Mouse (Mus musculus) erythroblast, embryonic 14.5 days (primary cell): ENCODE data around the gene Pycr2. TPM values are rescaled to one million over a fixed set of nuclear protein-coding genes. Genes with fewer than 3 reads are reported as not detected.
"Not testable (repeated sequence)": the region's sequence is repeated elsewhere in the genome, so short reads cannot be mapped to it uniquely, and the experiment has no call there.

Experiments
- H3K27me3 ChIP-seq: 2 replicates; pipeline ENCODE4 v1.6.1; 2012; ENCODE audit warnings: inconsistent platforms; ENCODE audit not compliant: control insufficient read depth
- H3K36me3 ChIP-seq: 2 replicates; pipeline ENCODE4 v1.6.1; 2012; ENCODE audit warnings: mild to moderate bottlenecking, inconsistent platforms; ENCODE audit not compliant: control insufficient read depth
- H3K4me1 ChIP-seq: 2 replicates; pipeline ENCODE4 v1.6.1; 2012; ENCODE audit warnings: inconsistent platforms; ENCODE audit not compliant: control insufficient read depth
- H3K4me3 ChIP-seq: replicated peaks from 2 replicates; pipeline ENCODE3; 2012; ENCODE audit warnings: moderate library complexity, mild to moderate bottlenecking, inconsistent platforms
- H3K9me3 ChIP-seq: 2 replicates; pipeline ENCODE4 v1.6.1; 2012; ENCODE audit warnings: low read length, inconsistent platforms, mixed read lengths; ENCODE audit not compliant: control insufficient read depth
- GATA1 ChIP-seq: IDR thresholded peaks from 2 replicates; pipeline ENCODE4 v1.6.1; 2012; ENCODE audit warnings: low read length, inconsistent platforms, mixed read lengths
- TAL1 ChIP-seq: IDR thresholded peaks from 3 replicates; pipeline ENCODE4 v1.6.1; 2012; ENCODE audit warnings: low read length, inconsistent platforms, mixed read lengths
- polyA plus RNA-seq: library from polyadenylated mRNA; stranded (reverse); fragments of >175 nt; gene quantifications from 2 replicates; pipeline ENCODE4 v1.2.3, GENCODE M21; 2012

The Pycr2 gene
- polyA plus RNA-seq, 1 experiment, result 34.7 TPM

DNA sequence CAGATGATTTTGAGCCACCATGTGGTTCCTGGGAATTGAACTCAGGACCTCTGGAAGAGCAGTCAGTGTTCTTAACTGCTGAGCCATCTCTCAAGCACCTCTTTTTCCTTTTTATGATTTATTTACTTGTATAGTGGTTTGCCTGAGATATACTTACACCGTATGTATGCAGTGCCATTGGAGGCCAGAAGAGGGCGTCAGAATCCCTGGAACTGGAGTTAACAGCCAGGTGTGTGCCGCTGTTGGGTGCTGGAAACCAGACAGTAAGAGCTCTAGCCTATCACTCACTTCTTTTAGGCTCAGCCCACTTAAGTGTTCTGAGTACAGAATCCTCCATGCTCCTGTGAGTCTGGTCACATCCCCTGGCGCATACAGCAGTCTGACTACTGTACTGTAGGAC, 26.6 kb upstream of the Pycr2 start:
- Histone ChIP-seq H3K4me3 (no peak overlapping the region), H3K27me3 (peaks cover 18% of the 10 kb centered on the region), H3K36me3 (no peaks in the 10 kb centered on the region), H3K4me1 (peaks cover 8% of the 10 kb centered on the region), H3K9me3 (no peaks in the 10 kb centered on the region)
- no peak for TF ChIP-seq TAL1
- no peak for TF ChIP-seq GATA1

DNA sequence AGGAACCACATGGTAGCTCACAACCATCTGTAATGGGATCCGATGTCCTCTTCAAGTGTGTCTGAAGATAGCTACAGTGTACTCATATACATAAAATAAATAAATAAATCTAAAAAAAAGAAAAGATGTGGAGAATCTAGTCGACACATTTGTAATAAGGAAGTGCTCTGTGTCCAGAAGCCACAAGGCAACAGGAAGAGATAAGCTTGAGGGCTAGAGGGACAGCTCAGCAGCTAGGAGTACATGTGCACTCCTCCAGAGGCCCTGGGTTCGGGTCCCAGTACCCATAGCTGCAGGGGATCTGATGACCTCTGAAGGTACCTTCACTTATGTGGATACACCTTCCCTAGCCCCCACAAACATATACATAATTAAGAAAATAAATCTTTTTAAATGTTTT, 22.3 kb upstream of the Pycr2 start:
- Histone ChIP-seq H3K4me3 (no peak overlapping the region), H3K27me3 (peaks cover 29% of the 10 kb centered on the region), H3K36me3 (no peaks in the 10 kb centered on the region), H3K4me1 (no peaks in the 10 kb centered on the region), H3K9me3 (no peaks in the 10 kb centered on the region)
- TF ChIP-seq GATA1 (no peak), TAL1 (no peak)

DNA sequence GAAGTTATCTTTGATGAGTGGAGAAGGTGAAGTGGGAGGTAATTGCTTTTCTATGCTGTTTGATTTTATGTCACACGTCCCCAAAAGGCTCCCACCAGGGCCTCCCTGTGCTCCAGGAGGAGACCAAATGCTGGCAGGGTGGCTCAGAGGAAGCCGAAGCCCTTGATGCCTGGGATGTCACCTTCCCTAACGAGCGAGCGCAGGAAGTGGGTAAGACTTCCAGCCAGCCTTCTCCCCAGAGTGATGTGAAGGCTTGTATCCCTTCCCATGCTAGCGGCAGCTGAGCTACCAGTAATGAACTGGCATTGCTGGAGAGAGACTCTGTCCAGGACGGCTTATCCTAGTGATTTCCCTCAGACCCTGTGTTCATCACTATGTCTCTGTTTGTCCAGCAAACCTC, 20.4 kb upstream of the Pycr2 start:
- H3K4me3 ChIP-seq, result no peak overlapping the region
- no peak for TF ChIP-seq TAL1
- no peak for TF ChIP-seq GATA1
- no peaks in the 10 kb centered on the region for H3K9me3 ChIP-seq
- H3K4me1 ChIP-seq, result peaks cover 3% of the 10 kb centered on the region
- no peaks in the 10 kb centered on the region for H3K36me3 ChIP-seq
- peaks cover 39% of the 10 kb centered on the region for H3K27me3 ChIP-seq

DNA sequence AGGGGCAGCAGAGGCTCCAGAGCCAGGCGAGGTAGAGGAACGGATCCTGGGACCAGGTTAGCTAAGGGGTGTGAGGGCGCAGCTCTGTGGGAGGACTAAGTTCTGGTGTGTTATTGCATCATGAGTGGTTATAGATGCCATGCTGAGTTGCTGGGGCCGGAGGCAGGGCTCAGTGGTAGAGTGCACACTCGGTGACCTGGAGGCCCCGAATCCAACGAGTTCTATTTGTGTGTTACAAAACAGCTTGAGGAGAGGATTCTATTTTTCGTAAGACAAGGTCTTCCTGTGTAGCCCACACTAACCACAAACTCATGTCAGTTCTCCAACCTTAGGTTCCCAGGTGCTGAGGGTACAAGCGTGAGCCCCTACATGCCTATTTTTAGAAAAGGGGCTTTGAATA, 19.6 kb upstream of the Pycr2 start:
- peaks cover 3% of the 10 kb centered on the region for H3K4me1 ChIP-seq
- no peak for TF ChIP-seq GATA1
- TF ChIP-seq TAL1, result no peak
- no peak overlapping the region for H3K4me3 ChIP-seq
- peaks cover 41% of the 10 kb centered on the region for H3K27me3 ChIP-seq
- H3K9me3 ChIP-seq, result no peaks in the 10 kb centered on the region
- H3K36me3 ChIP-seq, result no peaks in the 10 kb centered on the region

DNA sequence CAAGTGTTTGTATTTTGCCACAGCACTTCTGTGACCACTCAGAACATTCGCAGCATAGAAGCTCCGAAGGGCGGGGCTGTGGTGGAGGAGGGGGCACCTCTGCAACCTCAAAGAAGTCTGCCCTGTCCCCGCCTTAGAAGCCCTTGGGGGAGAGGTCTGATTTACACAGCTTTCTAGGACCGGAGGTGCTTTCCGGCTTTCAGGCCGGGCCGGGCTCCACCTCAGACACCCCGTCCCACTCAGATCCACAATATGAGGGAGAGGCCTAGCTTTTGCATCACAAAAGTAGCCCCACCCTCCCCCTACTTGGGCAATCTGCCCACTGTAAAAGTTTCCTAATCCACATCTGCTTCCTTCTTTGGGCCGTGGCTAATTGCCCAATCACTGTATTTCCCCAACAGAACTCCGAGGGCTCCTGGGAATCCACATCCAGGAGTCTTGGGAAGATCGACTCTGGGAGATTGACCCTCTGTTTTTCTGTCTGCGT, 15.5 kb upstream of the Pycr2 start:
- no peak overlapping the region for H3K4me3 ChIP-seq
- H3K36me3 ChIP-seq, result no peaks in the 10 kb centered on the region
- no peaks in the 10 kb centered on the region for H3K9me3 ChIP-seq
- peaks cover 54% of the 10 kb centered on the region for H3K27me3 ChIP-seq
- H3K4me1 ChIP-seq, result peaks cover 5% of the 10 kb centered on the region
- TF ChIP-seq TAL1, result no peak
- no peak for TF ChIP-seq GATA1

DNA sequence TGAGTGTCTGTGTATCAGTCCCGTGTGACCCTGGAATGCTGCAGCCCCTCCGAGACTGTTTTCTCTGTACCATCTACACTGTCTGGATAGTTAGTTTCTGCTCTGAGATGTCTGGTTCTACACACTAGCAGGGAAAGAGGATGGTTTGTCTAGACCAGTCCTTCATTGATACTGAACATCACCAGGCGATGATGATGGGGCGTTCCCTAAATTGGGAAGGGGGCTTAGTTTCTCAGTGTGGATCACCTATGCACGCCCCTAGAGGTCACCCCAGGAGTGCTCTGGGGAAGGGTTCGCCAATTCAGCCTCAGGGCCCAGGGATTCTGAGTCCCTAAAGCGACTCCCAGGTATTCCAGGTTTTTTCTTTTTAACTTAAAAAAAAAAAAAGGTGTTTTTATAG, 14.9 kb upstream of the Pycr2 start:
- Histone ChIP-seq H3K4me3 (no peak overlapping the region), H3K27me3 (peaks cover 54% of the 10 kb centered on the region), H3K4me1 (peaks cover 5% of the 10 kb centered on the region), H3K36me3 (no peaks in the 10 kb centered on the region), H3K9me3 (no peaks in the 10 kb centered on the region)
- TF ChIP-seq GATA1, result no peak

DNA sequence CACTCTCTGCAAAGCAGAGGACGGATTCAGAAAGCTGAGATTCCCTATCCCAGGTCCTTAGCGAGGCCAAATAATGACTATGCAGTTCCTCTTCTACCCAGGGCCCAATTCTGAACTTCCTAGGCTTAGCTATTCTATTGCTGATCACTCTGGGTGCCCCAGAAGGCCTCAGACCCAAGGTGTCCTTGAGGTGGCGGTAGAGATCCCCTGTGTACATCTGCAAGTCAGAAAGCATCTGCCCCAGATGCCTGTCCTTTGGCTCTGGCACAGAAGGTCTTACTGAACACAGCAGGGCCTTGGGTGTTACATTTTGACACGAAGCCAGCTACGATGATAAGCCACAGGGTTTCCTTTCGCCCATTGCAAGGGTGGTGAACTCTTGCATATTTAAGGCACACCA, 14.3 kb upstream of the Pycr2 start:
- Histone ChIP-seq H3K4me3 (no peak overlapping the region), H3K36me3 (no peaks in the 10 kb centered on the region), H3K9me3 (no peaks in the 10 kb centered on the region), H3K4me1 (peaks cover 5% of the 10 kb centered on the region), H3K27me3 (peaks cover 54% of the 10 kb centered on the region)
- no peak for TF ChIP-seq GATA1
- no peak for TF ChIP-seq TAL1

DNA sequence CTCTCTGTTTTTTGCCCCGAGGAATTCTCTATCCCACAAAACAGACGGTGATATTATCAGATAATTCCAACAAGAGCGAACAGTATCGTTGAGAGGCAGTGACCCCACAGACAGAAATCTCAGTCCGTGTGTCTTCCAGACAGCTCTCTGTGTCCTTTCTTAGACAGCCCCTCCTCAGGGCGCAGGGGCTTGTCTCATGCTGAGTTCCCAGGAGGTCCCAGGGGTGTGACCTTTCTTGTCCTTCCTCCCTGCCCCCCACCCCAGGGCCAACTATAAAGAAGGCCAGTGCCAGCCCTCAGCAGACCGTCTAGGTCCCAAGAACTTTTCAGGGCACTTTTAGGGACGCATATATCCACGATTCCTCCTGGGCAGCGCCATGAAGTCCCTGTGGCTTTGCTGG, 11.3 kb upstream of the Pycr2 start, which contains the start of gene Lefty2:
Gene Lefty2 (plus strand): TSS at position 301 of the 400 bp plus-strand sequence.
- Histone ChIP-seq H3K9me3 (no peaks in the 10 kb centered on the region), H3K27me3 (peaks cover 56% of the 10 kb centered on the region), H3K4me1 (peaks cover 6% of the 10 kb centered on the region), H3K36me3 (no peaks in the 10 kb centered on the region), H3K4me3 (no peak within 1 kb of the TSS)
- no peak for TF ChIP-seq GATA1
- no peak for TF ChIP-seq TAL1

DNA sequence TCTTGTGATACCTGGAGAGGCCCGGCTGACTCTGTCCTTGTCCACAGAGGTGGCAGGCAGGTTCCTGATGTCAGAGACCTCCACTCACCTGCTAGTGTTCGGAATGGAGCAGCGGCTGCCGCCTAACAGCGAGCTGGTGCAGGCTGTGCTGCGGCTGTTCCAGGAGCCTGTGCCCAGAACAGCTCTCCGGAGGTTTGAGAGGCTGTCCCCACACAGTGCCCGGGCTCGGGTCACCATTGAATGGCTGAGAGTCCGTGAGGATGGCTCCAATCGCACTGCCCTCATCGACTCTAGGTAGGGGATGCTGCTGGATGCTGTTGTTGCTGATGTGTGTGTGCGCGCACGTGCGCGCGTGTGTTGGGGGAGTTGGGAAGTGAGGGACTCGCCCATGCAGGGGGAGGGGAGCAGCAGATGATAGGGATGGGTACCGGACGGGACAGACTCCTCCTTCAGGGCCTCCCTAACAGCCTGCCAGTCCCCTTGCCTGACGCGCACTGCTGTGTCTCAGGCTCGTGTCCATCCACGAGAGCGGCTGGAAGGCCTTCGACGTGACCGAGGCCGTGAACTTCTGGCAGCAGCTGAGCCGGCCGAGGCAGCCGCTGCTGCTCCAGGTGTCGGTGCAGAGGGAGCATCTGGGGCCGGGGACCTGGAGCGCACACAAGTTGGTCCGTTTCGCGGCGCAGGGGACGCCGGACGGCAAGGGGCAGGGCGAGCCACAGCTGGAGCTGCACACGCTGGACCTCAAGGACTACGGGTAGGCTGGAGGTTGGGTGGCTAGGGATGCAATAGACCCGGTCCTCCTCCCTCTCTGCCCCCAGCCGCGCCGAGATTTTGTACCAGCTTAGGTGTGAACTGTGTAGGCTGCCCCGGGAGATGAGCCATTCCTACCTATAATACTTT, 9.8 kb upstream of the Pycr2 start:
- peaks cover 42% of the 10 kb centered on the region for H3K27me3 ChIP-seq
- not testable (repeated sequence) for H3K9me3 ChIP-seq, H3K36me3 ChIP-seq, H3K4me3 ChIP-seq
- peaks cover 12% of the 10 kb centered on the region for H3K4me1 ChIP-seq

DNA sequence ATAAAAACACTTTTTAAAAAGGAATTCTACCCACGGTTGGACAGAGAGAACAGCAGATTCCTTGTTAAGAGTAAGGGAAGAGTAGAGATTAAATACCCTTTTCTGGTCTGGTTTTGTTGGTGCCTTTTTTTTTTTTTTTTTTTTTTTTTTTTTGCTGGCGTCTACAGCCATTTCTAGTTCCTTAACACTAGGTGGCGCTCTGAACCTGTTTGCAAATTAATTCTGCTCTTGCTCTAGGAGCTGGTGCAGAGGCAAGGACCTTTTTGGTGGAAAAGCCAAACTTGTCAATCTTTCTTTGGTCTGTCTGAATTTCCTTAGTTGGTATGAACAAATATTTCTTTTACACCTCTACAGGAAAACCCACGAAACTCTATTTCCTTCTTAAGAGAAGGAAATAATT, 3.0 kb upstream of the Pycr2 start:
- Histone ChIP-seq H3K4me3 (no peak overlapping the region), H3K4me1 (peaks cover 56% of the 10 kb centered on the region), H3K36me3 (peaks cover 15% of the 10 kb centered on the region), H3K9me3 (peaks cover 5% of the 10 kb centered on the region), H3K27me3 (no peaks in the 10 kb centered on the region; the same call in 1 of the 2 replicates)
- TF ChIP-seq TAL1, result no peak; the same call in 2 of the 3 replicates
- no peak for TF ChIP-seq GATA1
